Mouse (Mus musculus) A20 (cell line): ENCODE data around the gene Kcnmb4.
A peak's percentile ranks its signal among the peaks of the same experiment; 100 is the strongest.

Source experiments
- DNase-seq: peaks from one replicate; pipeline ENCODE4 v3.0.0-alpha.2; 2011; ENCODE audit warnings: low read depth, low spot score

Kcnmb4 gene

GRCm38 (mm10) chr10:116452771-116453170 is 20.9 kb downstream of the Kcnmb4 start:
- peak; percentile 16 for DNase-seq

GRCm38 (mm10) chr10:116450621-116451020 is 23.1 kb downstream of the Kcnmb4 start:
- no peak for DNase-seq

GRCm38 (mm10) chr10:116448166-116448565 is 25.5 kb downstream of the Kcnmb4 start:
- no peak for DNase-seq

GRCm38 (mm10) chr10:116447176-116447575 is 26.5 kb downstream of the Kcnmb4 start:
- DNase-seq = no peak

- no peak for DNase-seq
Observed at GRCm38 (mm10) chr10:116446040-116446439, 27.6 kb downstream of the Kcnmb4 start.

GRCm38 (mm10) chr10:116444826-116445225 is 28.9 kb downstream of the Kcnmb4 start:
- no peak for DNase-seq

GRCm38 (mm10) chr10:116444371-116444770 is 29.3 kb downstream of the Kcnmb4 start:
- no peak for DNase-seq

- DNase-seq = no peak
Observed at GRCm38 (mm10) chr10:116440946-116441345, 32.7 kb downstream of the Kcnmb4 start.

GRCm38 (mm10) chr10:116440088-116440487 is 33.6 kb downstream of the Kcnmb4 start:
- DNase-seq = no peak

GRCm38 (mm10) chr10:116435455-116435854 is 38.2 kb downstream of the Kcnmb4 start:
- no peak for DNase-seq

- DNase-seq = no peak
Observed at GRCm38 (mm10) chr10:116432421-116432820, 41.3 kb downstream of the Kcnmb4 start.

GRCm38 (mm10) chr10:116428026-116428780 is 45.5 kb downstream of the Kcnmb4 start:
- no peak for DNase-seq

- DNase-seq = no peak
Observed at GRCm38 (mm10) chr10:116426176-116426575, 47.5 kb downstream of the Kcnmb4 start.

- no peak for DNase-seq
Observed at GRCm38 (mm10) chr10:116424921-116425320, 48.8 kb downstream of the Kcnmb4 start.

GRCm38 (mm10) chr10:116422551-116422950 is 51.1 kb downstream of the Kcnmb4 start:
- DNase-seq = no peak

GRCm38 (mm10) chr10:116420976-116421375 is 52.7 kb downstream of the Kcnmb4 start:
- DNase-seq = no peak

- no peak for DNase-seq
Observed at GRCm38 (mm10) chr10:116418121-116418726, 55.5 kb downstream of the Kcnmb4 start.

- no peak for DNase-seq
Observed at GRCm38 (mm10) chr10:116416726-116417125, 57.0 kb downstream of the Kcnmb4 start.

- DNase-seq = no peak
Observed at GRCm38 (mm10) chr10:116416142-116416541, 57.5 kb downstream of the Kcnmb4 start.

- no peak for DNase-seq
Observed at GRCm38 (mm10) chr10:116410826-116411225, 62.9 kb downstream of the Kcnmb4 start.

GRCm38 (mm10) chr10:116407684-116408359 is 65.9 kb downstream of the Kcnmb4 start:
- no peak for DNase-seq

GRCm38 (mm10) chr10:116405011-116405410 is 68.7 kb downstream of the Kcnmb4 start:
- DNase-seq = no peak

- no peak for DNase-seq
Observed at GRCm38 (mm10) chr10:116403679-116404078, 70.0 kb downstream of the Kcnmb4 start.
